Mouse (Mus musculus): ENCODE measurements at regions not wholly inside any gene's neighbourhood (a gene's known extent, or its start where the extent isn't known, plus 50 kb on each side); places are given as distances from the start of the nearest gene placed in this dataset.

DNA sequence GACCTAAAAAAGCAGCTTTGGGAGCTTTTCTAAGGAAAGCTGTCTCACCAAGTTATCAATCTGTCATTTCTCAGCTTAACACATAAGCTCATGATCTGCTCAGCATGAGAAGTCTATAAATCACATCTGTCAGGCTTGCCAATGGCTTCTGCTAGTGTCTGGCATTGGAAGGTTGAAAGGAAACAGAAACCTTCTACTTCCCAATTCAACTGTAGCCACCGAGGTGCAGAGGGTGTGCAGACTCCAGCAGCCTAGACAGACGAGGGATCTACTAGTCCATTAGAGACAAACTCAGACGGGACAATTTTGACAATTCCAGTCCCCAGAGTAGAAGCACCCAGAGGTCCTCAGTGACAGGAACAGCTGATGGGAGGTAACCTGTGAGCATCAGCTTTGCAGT is 103.0 kb downstream of the Nab1 start:
- no peak for TF ChIP-seq CTCF (IDR thresholded peaks at IDR 0.05; ENCODE audit: low read depth, low read length)
- TF ChIP-seq POLR2A (IDR thresholded peaks at IDR 0.05; ENCODE audit: extremely low read depth, insufficient read depth, low read length), result no peak

Measured in liver, adult 2 months (tissue).